Mouse (Mus musculus) left cerebral cortex, adult 11 months (tissue): Measurements from ENCODE around the gene Olfr878.

Experiments
- DNase-seq: peaks from one replicate; pipeline ENCODE4 v3.0.0; 2022; ENCODE audit warnings: low spot score

Olfr878 gene

GRCm38 (mm10) chr9:37917540-37917939 is at the start of gene Olfr878:
TSS of gene Olfr878 (plus strand) at chr9:37917840.
- DNase-seq = no peak

- DNase-seq = no peak
Observed at GRCm38 (mm10) chr9:37870246-37870645, 47.4 kb upstream of the Olfr878 start.

GRCm38 (mm10) chr9:37871097-37871496 is 46.5 kb upstream of the Olfr878 start:
- no peak for DNase-seq

DNA sequence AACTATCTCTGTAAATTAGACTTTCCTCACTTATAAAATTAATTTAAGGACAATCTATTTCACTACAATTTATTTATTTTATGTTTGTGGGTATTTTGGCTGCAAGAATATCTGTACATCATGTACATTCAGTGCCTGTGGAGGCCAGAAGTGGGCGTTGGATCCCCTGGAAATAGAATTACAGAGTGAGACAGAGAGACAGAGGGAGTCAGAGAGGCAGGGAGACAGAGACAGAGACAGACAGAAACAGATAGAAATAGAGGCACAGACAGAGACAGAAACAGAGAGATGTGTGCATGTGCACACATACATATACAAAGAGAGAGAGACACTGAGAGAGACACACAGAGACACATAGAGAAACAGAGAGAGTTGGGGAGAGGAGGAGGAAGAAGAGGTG is 46.1 kb upstream of the Olfr878 start:
- DNase-seq = no peak

- peak; percentile 28 for DNase-seq
Observed at GRCm38 (mm10) chr9:37890960-37891359, 26.7 kb upstream of the Olfr878 start.

GRCm38 (mm10) chr9:37896661-37897060 is 21.0 kb upstream of the Olfr878 start, which contains the start of gene Olfr145:
TSS of gene Olfr145 (plus strand) at chr9:37896724.
- no peak for DNase-seq

- DNase-seq = peak; percentile 11
Observed at GRCm38 (mm10) chr9:37905555-37905954, 12.1 kb upstream of the Olfr878 start.

DNA sequence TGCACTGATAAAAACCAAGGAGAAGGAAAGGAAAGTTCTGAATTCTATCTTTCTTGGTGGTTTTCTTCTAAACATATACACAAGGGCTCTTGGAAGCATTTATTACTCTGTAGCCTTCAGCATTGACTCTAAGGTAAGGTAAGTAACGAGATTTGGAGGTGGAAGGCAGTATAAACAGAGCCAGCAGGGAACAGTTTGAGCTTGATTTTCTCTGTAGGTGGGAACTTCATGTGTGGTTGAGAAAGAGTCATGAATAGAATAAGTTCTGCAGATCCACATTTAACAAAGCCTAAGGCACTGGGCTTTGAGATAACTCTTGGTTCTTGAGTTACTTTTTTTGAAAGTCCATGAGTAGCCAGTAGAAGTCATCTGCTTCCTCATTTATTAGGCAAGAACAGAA is 378 bp downstream of the Olfr878 start:
- DNase-seq = no peak

DNA sequence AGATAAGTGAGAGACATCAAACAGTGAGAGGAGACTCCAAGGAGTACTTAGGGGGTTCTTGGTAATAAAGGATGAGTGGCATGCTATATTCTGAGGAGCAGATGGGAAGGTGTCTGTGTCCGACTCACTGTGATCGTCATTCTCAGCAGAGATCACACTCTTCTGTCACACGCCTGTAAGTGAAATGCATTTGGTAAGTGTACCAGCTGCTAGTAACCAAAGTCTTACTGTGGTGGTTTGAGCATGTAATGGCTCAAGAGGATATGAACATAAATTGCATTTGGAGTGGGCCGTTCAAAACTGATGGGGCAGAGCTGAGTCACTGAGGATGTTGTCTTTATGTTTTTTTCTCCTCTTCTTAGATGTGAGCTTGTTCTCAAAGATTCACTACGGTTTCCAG is 6.6 kb downstream of the Olfr878 start:
- no peak for DNase-seq

DNA sequence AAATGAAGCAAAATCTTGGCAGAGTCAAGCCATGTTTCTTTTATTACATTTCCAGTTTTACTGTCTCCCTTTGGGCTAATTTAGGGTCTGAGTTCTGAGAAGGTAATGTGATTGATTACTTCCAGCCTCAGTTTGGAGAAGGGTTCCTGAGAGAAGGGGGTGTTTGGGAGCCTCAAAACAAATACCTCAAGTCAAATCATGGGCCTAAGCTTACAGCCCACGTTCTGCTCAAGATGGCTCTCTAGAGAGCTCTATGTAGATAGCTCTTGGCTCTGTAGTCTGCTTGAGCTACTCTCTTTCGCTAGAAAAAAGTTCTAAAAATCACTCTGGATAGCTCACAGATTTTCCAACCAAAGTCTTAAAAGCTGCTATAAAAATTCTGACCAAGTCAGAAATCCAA is 7.8 kb downstream of the Olfr878 start:
- no peak for DNase-seq

DNA sequence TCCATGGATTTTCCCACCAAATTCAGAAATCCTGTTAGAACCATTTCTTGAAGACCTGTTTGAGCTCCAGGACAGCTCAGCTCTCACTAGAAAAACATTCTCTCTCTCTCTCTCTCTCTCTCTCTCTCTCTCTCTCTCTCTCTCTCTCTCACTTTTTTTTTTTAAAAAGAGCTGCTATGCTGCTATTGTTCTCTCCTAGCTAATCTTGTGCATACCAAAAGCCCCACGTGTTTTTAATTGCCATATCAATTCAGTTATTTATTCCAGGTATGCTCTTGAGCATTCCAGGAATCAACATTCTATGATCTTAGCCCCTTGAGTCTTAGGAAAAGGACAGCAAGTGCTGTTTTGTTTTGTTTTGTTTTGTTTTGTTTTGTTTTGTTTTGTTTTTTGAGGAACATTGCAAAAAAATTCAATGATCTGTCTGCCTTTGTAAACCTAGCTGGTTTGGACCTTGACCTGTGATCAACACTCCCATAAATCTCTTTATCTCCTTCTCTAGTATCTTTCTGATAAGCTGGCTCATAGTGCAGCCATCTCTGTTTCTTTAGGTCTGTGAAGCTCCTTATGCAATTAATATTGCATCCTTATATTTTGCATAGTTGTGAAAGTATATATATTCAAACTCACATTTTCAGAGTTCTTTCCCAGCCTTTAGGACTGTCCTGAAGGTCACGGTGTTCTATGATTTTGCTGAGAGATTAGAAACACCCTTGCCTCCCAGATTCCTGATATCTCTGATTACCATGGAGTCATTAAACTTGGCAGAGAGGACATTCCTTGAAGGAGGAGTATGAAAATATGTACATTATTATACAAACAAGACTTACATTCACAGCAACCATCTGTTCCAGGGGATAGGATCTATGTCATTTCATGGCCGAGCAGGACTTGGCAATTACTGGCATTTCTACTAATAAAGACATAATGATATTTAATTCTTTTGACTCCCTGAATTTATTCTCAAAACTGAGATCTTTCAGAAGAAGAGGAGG is 8.7 kb downstream of the Olfr878 start:
- no peak for DNase-seq

GRCm38 (mm10) chr9:37932519-37932918 is 14.9 kb downstream of the Olfr878 start:
- DNase-seq = peak; percentile 73

DNA sequence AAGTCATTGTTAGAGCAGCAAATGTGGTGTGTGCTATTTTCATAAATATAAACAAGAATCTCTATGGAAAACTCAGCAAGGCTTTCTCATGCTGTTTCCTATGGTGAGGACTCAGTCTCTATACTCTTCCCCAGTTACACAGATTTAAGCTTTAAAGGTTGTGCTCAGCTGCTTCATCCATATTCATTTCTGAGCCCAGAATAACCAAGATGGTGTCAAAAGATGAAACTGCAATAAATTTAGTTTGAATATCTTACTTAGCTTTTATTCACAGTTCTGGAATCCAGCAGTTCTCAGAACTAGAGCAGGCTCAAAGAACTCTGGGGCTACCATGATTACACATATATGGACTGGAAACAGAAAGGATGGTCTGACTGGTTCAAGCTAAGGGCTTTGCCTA is 16.5 kb downstream of the Olfr878 start:
- no peak for DNase-seq

GRCm38 (mm10) chr9:37941167-37941566 is 23.5 kb downstream of the Olfr878 start:
- no peak for DNase-seq
